Mouse (Mus musculus): Measurements from ENCODE around the gene Tmem131l. TPM values are rescaled to one million over a fixed set of nuclear protein-coding genes. Genes with fewer than 3 reads are reported as not detected.
"Not testable (repeated sequence)": the region's sequence is repeated elsewhere in the genome, so short reads cannot be mapped to it uniquely, and the experiment has no call there.

Gene Tmem131l
- polyA plus RNA-seq, 1 experiment, result 103 TPM

DNA sequence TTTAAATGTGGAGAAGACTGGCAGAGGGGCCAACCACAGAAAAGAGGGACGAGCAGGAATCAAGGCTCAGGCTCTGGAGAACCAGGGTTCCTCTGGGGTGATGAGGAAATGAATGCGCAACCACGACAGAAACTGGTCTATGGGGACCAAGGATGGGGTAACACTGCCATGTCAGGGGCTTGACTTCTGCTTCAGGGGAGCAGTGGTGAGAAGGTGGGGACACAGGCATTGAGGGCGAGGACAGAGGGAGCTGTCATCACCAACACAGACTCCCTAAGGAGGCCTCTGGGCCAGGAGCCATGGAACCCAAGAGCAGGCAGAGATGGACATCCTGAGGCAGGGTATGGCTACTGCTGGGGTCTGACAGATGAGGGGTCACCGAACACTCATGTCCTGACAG, 137.0 kb downstream of the Tmem131l start:
- no peak for TF ChIP-seq POLR2A (IDR thresholded peaks at IDR 0.05; ENCODE audit: borderline replicate concordance, extremely low read depth, insufficient read depth, insufficient read length, poor library complexity, severe bottlenecking)
- TF ChIP-seq CTCF (IDR thresholded peaks at IDR 0.05; ENCODE audit: borderline replicate concordance, extremely low read depth, insufficient read depth, insufficient read length), result no peak
- no peak for DNase-seq (ENCODE audit: low read depth)

DNA sequence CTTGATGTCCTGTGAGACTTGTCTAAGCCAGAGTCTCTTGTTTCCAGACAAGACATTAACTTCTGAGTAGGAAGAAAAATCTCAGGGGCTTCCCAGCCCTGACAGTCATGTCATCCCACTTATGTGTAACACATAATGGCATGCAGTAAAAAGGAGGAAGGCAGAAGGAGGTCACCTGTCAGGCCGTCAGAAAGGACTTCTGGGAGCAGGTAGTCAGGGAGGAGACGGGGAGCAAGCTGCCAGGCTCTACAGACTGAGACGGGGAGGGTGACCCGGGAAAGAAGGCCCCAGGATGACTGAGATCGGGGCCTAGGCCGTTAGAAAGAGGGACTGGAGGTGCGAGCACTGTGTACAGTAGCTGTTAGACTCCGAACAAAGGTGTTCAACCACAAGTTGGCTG, 137.5 kb downstream of the Tmem131l start:
- TF ChIP-seq CTCF (IDR thresholded peaks at IDR 0.05; ENCODE audit: borderline replicate concordance, extremely low read depth, insufficient read depth, insufficient read length) (no peak), POLR2A (IDR thresholded peaks at IDR 0.05; ENCODE audit: borderline replicate concordance, extremely low read depth, insufficient read depth, insufficient read length, poor library complexity, severe bottlenecking) (no peak)
- DNase-seq (ENCODE audit: low read depth), result no peak

DNA sequence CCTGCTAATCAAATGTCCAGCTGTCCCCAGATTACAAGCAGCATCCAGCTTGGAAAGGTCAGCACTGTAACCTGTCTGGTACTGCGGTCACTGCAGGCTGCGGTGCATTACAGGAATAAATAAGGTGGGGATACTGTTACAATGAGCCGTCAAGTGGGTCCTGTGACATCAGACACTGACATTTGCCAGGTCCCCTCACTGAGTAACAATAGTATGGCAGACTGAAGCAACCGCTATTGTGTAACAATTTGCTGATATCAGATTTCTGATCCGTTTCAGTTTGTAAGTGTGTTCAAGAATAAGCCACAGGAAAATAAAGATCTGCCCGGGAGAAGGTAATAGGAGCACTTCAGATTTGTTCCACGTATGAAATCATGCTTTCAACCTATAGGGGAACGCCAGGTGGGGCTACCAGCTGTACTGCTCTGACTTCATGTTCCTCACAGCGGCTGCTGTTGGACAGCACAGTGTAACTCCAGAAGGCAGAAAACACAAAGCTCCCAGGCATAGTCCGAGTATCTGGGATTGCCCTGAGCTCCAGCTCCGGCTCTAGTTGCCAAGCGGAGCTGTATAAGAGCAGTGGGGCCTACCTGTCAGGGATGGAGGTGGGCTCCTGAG, 139.1 kb downstream of the Tmem131l start:
- no peak for DNase-seq (ENCODE audit: low read depth)
- TF ChIP-seq CTCF (IDR thresholded peaks at IDR 0.05; ENCODE audit: borderline replicate concordance, extremely low read depth, insufficient read depth, insufficient read length), result no peak
- TF ChIP-seq POLR2A (IDR thresholded peaks at IDR 0.05; ENCODE audit: borderline replicate concordance, extremely low read depth, insufficient read depth, insufficient read length, poor library complexity, severe bottlenecking), result no peak

DNA sequence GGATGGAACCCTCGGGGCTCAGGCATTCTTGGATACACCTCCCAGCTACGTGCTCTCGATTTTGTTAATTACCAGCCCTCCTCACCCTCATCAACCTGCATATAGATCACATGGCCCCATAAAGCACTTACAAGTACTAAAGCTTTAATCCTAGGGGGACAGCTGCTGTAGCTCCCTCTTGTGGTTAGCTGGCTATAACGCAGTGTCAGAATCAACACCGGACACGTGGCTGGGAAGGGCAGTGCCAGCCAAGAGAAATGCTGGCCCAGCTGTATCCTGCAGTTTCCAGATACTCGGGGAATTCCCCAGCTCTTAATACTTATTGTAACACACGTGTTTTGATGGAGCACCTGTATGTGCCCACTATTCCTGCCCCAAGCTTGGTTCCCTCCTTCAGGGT, 140.4 kb downstream of the Tmem131l start:
- TF ChIP-seq POLR2A (IDR thresholded peaks at IDR 0.05; ENCODE audit: borderline replicate concordance, extremely low read depth, insufficient read depth, insufficient read length, poor library complexity, severe bottlenecking) (no peak), CTCF (IDR thresholded peaks at IDR 0.05; ENCODE audit: borderline replicate concordance, extremely low read depth, insufficient read depth, insufficient read length) (peak; percentile 75)
- peak; percentile 67 for DNase-seq (ENCODE audit: low read depth)

DNA sequence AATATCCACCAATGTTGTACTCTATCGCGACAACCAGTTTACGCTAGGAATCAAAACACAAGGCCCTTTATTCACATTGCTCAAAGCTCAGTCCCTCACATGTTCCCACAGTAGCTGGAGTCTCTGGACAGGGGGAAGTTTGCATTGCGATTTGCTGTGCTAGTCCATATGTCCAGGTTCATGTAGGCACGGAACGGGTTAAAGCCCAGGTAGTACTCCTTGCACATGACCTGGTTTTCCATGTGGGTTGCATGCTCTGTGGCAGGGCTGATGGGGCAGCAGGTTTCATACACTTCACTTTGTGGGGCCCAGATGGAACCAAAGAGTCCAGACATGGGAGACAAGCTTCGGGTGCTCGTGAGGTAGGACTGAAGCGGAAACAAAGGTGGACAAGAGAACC, 141.7 kb downstream of the Tmem131l start:
- DNase-seq (ENCODE audit: low read depth), result no peak
- TF ChIP-seq CTCF (IDR thresholded peaks at IDR 0.05; ENCODE audit: borderline replicate concordance, extremely low read depth, insufficient read depth, insufficient read length) (no peak), POLR2A (IDR thresholded peaks at IDR 0.05; ENCODE audit: borderline replicate concordance, extremely low read depth, insufficient read depth, insufficient read length, poor library complexity, severe bottlenecking) (no peak)

DNA sequence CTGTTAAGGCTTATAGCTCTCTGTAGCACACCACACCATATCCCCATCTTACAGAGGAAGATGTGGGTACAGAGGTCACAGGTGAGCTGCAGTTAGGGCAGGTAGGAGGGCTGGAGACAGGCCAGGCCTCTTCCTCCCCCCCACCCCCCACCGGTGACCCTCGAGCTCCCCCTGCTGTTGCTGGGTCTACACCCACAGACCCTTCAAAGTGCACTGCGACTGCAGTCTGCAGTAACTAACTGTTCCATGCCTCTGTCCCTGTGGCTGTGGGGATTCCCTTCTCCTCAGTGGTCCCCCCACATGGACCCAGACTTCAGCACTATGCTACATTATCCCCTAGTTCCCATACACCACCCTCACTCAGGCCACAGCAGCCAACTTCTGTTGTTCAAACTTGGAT, 144.2 kb downstream of the Tmem131l start:
- DNase-seq (ENCODE audit: low read depth), result no peak
- TF ChIP-seq POLR2A (IDR thresholded peaks at IDR 0.05; ENCODE audit: borderline replicate concordance, extremely low read depth, insufficient read depth, insufficient read length, poor library complexity, severe bottlenecking) (no peak), CTCF (IDR thresholded peaks at IDR 0.05; ENCODE audit: borderline replicate concordance, extremely low read depth, insufficient read depth, insufficient read length) (peak; percentile 13; the same call in 1 of the 2 replicates)

DNA sequence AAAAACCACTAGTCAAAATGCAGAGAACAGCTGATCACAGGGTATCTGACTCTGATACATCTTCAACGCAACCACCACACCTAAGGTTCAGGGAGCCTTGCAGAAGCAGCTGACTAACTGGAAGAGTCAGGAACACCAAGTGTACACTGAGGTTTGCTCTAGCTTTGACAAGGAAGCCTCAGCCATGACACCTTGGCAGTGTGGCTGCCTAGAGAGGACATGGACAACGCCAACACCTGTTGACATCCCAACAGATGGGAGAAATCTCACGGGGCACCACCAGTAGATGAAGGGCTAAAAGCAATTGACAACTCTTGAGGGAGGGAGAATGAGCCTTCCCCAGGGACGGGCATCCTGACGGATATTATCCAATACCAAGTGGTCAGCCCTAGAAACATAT, 144.9 kb downstream of the Tmem131l start:
- no peak for DNase-seq (ENCODE audit: low read depth)
- TF ChIP-seq POLR2A (IDR thresholded peaks at IDR 0.05; ENCODE audit: borderline replicate concordance, extremely low read depth, insufficient read depth, insufficient read length, poor library complexity, severe bottlenecking) (no peak), CTCF (IDR thresholded peaks at IDR 0.05; ENCODE audit: borderline replicate concordance, extremely low read depth, insufficient read depth, insufficient read length) (no peak)

DNA sequence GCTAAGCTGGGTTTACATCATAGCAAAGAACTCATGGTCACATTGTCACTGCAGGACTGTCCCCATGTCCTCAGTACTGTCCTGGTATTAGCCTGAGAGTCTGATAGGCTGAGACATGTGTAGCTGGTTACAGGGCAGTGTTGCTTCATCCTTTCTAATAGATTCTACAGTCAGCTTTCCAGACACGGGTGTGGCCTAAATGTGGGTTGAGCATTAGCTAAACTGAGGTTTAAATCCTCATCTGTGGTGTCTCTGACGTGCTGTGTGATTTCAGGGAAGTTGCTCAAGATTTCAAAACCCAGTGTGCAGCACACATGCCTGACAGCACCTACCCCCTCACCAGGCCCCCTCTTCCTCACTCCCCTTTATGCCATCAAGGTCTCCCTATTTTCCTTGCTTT, 154.8 kb downstream of the Tmem131l start:
- DNase-seq (ENCODE audit: low read depth), result no peak
- no peak for TF ChIP-seq CTCF (IDR thresholded peaks at IDR 0.05; ENCODE audit: borderline replicate concordance, extremely low read depth, insufficient read depth, insufficient read length)
- no peak for TF ChIP-seq POLR2A (IDR thresholded peaks at IDR 0.05; ENCODE audit: borderline replicate concordance, extremely low read depth, insufficient read depth, insufficient read length, poor library complexity, severe bottlenecking)

DNA sequence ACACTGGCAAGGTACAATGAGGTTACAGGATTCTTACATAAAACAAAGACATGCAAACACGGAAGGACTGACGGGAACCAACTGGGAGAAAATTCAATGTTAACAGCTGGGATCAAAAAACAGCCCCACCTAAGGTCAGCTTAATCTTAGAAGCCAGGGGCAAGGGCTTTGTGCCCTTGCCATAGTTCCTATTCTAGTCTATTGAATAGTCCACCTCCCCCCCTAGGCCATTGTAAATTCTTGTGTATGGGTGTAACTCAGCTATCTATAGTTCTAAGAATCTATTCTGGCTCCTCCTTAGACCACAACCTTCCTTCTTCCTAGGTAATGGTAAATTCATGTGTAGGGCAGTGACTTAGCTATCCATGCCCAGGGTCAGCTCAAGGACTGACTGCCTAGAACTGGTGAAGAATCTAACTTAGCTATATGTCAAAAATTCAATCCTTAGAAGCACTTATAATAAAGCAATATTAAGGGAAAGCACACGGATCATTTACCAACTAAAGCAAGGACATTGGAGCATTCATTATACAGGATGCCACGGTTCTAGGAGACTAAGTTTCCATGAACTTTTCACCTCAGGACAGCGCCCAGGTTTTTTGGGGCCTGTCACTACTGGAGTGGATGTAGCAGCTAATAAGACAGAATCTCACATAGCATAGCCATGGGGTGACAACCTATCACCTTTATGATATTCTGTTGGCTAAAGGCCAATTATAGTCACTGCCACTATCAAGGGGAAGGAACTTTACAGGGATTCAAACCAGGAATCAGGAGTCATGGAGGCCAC, 160.5 kb downstream of the Tmem131l start:
- not testable (repeated sequence) for DNase-seq (ENCODE audit: low read depth)

DNA sequence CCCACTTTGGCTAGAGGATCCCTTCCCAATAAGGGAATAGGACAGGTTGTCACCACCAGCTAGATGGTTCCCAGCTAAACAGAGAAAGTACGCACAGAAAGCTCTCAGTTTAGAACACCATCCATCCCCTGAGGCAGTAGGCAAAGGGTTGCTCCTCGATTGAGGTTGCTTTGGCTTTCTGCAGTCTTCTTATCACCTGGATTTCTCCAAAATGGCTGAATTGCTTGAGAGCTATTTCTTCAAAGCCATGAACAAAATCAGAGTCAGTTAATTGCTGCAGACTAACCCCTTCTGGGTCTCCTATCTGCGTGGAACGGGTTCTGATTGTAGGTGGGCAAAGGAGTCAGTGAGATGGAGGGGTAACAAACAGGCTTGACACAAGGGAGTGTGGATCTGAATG, 161.2 kb downstream of the Tmem131l start:
- no peak for TF ChIP-seq POLR2A (IDR thresholded peaks at IDR 0.05; ENCODE audit: borderline replicate concordance, extremely low read depth, insufficient read depth, insufficient read length, poor library complexity, severe bottlenecking)
- no peak for TF ChIP-seq CTCF (IDR thresholded peaks at IDR 0.05; ENCODE audit: borderline replicate concordance, extremely low read depth, insufficient read depth, insufficient read length)
- no peak for DNase-seq (ENCODE audit: low read depth)

DNA sequence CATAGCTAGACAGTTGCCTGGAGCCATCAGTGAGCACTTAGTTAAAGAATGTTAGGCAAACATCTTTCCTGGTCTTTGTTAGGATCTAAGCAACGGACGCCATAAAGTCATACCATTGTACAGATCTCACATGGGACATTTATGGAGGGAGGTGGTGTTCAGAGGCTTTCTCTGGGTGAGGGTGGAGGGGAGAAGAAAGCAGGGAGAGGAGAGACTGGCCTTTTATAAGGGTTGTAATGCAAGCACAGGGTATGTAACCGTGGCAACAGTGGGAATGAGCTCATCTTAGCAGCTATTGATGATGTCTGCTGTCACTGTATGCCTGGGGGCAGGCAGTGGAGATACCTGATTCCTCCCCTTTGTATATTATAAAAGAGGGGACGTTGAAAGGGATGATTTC, 163.7 kb downstream of the Tmem131l start:
- TF ChIP-seq CTCF (IDR thresholded peaks at IDR 0.05; ENCODE audit: borderline replicate concordance, extremely low read depth, insufficient read depth, insufficient read length) (no peak), POLR2A (IDR thresholded peaks at IDR 0.05; ENCODE audit: borderline replicate concordance, extremely low read depth, insufficient read depth, insufficient read length, poor library complexity, severe bottlenecking) (no peak)
- DNase-seq (ENCODE audit: low read depth), result peak; percentile 20

DNA sequence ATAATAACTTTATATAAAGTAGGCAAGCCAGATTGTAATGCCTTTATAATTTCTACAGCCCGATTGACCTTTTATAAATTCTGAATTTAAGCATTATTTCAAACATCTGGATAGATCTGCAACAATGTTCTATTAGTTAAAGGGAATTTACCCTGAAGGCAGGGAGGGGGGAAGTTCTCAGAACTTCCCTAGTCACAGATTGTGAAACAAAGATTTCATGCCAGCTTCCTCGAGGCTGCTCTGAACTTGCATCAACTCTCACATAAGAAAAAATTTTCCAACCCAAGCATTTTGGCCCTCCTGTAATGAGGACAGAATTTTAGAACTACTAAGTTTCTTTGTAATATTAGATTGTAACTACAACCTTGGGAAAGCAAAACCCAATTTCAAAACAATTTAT, 164.9 kb downstream of the Tmem131l start:
- not testable (repeated sequence) for DNase-seq (ENCODE audit: low read depth)

DNA sequence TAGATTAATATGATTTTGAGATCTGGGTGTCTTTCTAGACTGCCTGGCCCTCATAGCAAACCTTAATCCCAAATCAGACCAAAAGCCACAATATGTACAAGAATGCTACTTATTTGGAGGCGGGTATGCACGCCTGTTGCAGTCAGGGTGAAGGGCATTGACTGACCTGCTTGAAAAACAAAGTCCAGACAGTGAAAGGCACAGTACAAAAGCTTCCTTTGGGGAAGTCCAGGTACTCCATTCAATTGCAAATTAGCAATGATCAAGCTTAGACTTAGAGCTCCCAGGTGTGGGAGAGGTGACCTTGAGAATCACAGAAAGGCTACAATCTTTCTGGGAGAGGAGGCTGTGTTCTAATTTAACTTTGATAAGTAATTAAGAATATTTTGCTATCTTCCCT, 167.1 kb downstream of the Tmem131l start:
- not testable (repeated sequence) for DNase-seq (ENCODE audit: low read depth)

DNA sequence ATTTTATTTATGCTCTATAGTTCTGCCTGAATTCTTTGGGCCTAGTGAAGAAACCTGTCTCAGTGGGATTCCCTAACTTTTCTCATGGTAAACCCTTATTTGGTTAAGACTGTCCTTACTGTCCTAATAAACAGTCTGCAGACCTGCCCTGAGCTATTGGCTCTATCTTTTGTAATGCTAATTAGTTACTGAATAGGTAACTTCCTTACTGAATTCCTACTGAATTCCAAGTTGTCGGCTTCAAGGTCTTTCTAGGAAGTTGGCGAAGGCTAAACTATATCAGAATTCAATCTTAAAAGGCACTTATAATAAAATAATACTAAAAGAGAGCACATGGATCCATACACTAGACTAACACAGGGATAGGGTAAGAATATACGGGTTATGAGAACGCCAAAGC, 168.0 kb downstream of the Tmem131l start:
- DNase-seq (ENCODE audit: low read depth), result not testable (repeated sequence)

DNA sequence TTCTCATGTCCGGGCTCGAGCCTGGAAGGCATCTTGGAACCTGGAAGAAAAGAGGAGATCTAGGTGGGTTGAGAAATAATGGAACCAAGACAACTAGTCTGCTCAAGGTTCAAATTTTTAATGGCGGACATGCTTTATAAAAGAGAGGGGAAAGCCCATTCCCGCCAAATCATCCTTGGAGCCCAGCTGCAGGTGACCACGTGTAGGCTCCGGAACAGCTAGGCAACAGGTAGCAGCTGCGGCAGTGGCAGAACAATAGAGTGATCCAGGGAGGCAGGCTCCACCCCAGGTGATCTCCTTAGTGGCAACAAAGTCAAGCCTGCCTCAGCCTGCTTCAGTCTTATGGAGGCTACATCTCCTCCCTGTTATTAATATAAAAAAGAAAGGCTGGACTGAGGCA, 168.4 kb downstream of the Tmem131l start:
- DNase-seq (ENCODE audit: low read depth), result not testable (repeated sequence)
